Mouse (Mus musculus) kidney, adult 8-10 months (tissue): ENCODE data around the gene Esp34.

ENCODE experiments used
- DNase-seq, 2 experiments: peaks; one replicate each; pipeline ENCODE4 v3.0.0; 2022

Esp34 gene

DNA sequence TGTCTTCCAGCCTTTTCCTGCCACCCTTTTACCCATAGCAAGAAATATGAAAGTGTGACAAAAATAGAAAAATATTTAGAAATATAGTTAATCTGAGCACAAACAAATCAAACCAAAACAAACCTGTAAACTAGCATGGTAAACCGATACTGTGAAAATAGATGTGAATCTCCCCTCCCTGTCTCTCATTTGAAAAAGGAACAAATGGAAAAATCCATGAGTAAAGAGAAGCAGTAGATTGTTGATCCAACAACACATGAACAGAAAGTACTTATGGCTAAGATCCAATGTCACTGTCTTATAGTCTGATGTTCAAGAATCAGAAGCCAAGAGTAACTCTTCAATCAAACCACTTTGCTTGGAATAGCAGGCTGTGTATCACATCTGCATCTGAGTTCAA is at the start of gene Esp34:
Gene Esp34, plus strand, starts transcription at position 301 of the 400 bp plus-strand sequence.
- DNase-seq: no peak

DNA sequence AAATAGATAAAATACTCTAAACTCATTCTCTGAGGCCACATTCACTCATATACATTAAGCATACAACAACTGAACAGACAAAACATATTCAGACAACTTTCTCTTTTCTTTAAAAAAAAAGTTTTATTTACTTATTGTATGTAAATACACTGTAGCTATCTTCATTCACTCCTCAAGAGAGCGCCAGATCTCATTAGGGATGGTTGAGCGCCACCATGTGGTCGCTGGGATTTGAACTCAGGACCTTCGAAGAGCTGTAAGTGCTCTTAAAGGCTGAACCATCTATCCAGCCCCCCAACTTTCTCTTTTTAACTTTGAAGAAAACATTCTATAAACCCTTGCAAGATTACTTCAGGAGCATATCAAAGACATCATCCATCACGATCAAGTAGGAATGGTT is 8.5 kb downstream of the Esp34 start:
- no peak for DNase-seq
